Mouse (Mus musculus) right cerebral cortex, postnatal 4 days (tissue): ENCODE measurements at regions not wholly inside any gene's neighbourhood (a gene's known extent, or its start where the extent isn't known, plus 50 kb on each side); places are given as distances from the start of the nearest gene placed in this dataset.
A peak's percentile ranks its signal among the peaks of the same experiment; 100 is the strongest.

Experiments used
- DNase-seq: peaks from one replicate; pipeline ENCODE4 v3.0.0-alpha.2; 2022

- DNase-seq = no peak
These were observed 71.4 kb downstream of the 2410131K14Rik start for GRCm38 (mm10) chr5:118316310-118317017.

GRCm38 (mm10) chr5:118318073-118318472, 73.0 kb downstream of the 2410131K14Rik start:
- no peak for DNase-seq

- no peak for DNase-seq
These were observed 73.9 kb downstream of the 2410131K14Rik start for GRCm38 (mm10) chr5:118318883-118319282.

- DNase-seq = no peak
These were observed 76.9 kb downstream of the 2410131K14Rik start for GRCm38 (mm10) chr5:118321719-118322455.

- no peak for DNase-seq
These were observed 78.1 kb downstream of the 2410131K14Rik start for GRCm38 (mm10) chr5:118323151-118323550.

GRCm38 (mm10) chr5:118326837-118327541, 82.0 kb downstream of the 2410131K14Rik start:
- peak; percentile 62 for DNase-seq

- DNase-seq = peak; percentile 38
These were observed 83.1 kb downstream of the 2410131K14Rik start for GRCm38 (mm10) chr5:118327961-118328712.

- DNase-seq = no peak
These were observed 84.1 kb downstream of the 2410131K14Rik start for GRCm38 (mm10) chr5:118329143-118329542.

- no peak for DNase-seq
These were observed 86.2 kb downstream of the 2410131K14Rik start for GRCm38 (mm10) chr5:118331286-118331607.

- peak; percentile 97 for DNase-seq
These were observed 86.8 kb downstream of the 2410131K14Rik start for GRCm38 (mm10) chr5:118331608-118332394.

GRCm38 (mm10) chr5:118334054-118334453, 89.0 kb downstream of the 2410131K14Rik start:
- DNase-seq = no peak

- no peak for DNase-seq
These were observed 93.2 kb downstream of the 2410131K14Rik start for GRCm38 (mm10) chr5:118338186-118338585.

- DNase-seq = no peak
These were observed 94.9 kb downstream of the 2410131K14Rik start for GRCm38 (mm10) chr5:118339676-118340661.

- DNase-seq = no peak
These were observed 98.7 kb downstream of the 2410131K14Rik start for GRCm38 (mm10) chr5:118343444-118344320.

- no peak for DNase-seq
These were observed 100.2 kb downstream of the 2410131K14Rik start for GRCm38 (mm10) chr5:118345226-118345625.

- no peak for DNase-seq
These were observed 104.0 kb downstream of the 2410131K14Rik start for GRCm38 (mm10) chr5:118349057-118349456.

GRCm38 (mm10) chr5:118351301-118351700, 106.3 kb downstream of the 2410131K14Rik start:
- no peak for DNase-seq

- DNase-seq = no peak
These were observed 107.1 kb downstream of the 2410131K14Rik start for GRCm38 (mm10) chr5:118352142-118352541.

- no peak for DNase-seq
These were observed 108.0 kb downstream of the 2410131K14Rik start for GRCm38 (mm10) chr5:118353061-118353460.

- DNase-seq = no peak
These were observed 108.7 kb downstream of the 2410131K14Rik start for GRCm38 (mm10) chr5:118353689-118354088.
